Mouse (Mus musculus) heart, postnatal 0 days (tissue): ENCODE results near the gene Slc22a12. TPM values are rescaled to one million over a fixed set of nuclear protein-coding genes. Genes with fewer than 3 reads are reported as not detected.

Experiments
- ATAC-seq: fragments of 200-750 bp; cut with Nextera tagmentation; 2 replicates; pipeline ENCODE4 v1.8.0; 2017; ENCODE audit warnings: low read depth, moderate number of reproducible peaks, moderate library complexity; ENCODE audit not compliant: insufficient read depth
- DNase-seq: peaks from one replicate; pipeline ENCODE4 v3.0.0-alpha.2; 2016; ENCODE audit warnings: low spot score
- H3K27ac ChIP-seq: fragments of 300-500 bp; sonication (generic); 2 replicates; pipeline ENCODE4 v1.5.1; 2014; ENCODE audit warnings: low read depth, mild to moderate bottlenecking
- H3K27me3 ChIP-seq: fragments of 300-500 bp; sonication (generic); 2 replicates; pipeline ENCODE4 v1.6.1; 2014; ENCODE audit warnings: low read length, mixed read lengths; ENCODE audit not compliant: control insufficient read depth, insufficient read depth
- H3K36me3 ChIP-seq: fragments of 300-500 bp; sonication (generic); replicated peaks from 2 replicates; pipeline ENCODE4 v1.6.1; 2014; ENCODE audit warnings: low read length, mixed read lengths; ENCODE audit not compliant: control insufficient read depth, insufficient read depth
- H3K4me1 ChIP-seq: fragments of 300-500 bp; sonication (generic); 2 replicates; pipeline ENCODE4 v1.6.1; 2014; ENCODE audit warnings: antibody characterized with exemption; ENCODE audit not compliant: control insufficient read depth, insufficient read depth
- H3K4me2 ChIP-seq: fragments of 300-500 bp; sonication (generic); 2 replicates; pipeline ENCODE4 v1.6.1; 2014; ENCODE audit warnings: low read depth, mild to moderate bottlenecking, low read length, moderate library complexity
- H3K4me3 ChIP-seq: fragments of 300-500 bp; sonication (generic); 2 replicates; pipeline ENCODE4 v1.5.1; 2014; ENCODE audit warnings: low read depth, low read length
- H3K9ac ChIP-seq: fragments of 300-500 bp; sonication (generic); replicated peaks from 2 replicates; pipeline ENCODE4 v1.6.1; 2014; ENCODE audit warnings: low read depth, low read length, mixed read lengths
- H3K9me3 ChIP-seq: fragments of 300-500 bp; sonication (generic); replicated peaks from 2 replicates; pipeline ENCODE4 v1.6.1; 2016; ENCODE audit warnings: low read length; ENCODE audit not compliant: control insufficient read depth
- CTCF ChIP-seq: IDR thresholded peaks from 2 replicates; pipeline ENCODE4 v1.5.1; 2016; ENCODE audit warnings: antibody characterized with exemption, control low read depth, low read depth
- EP300 ChIP-seq: IDR thresholded peaks from 2 replicates; pipeline ENCODE4 v1.6.1; 2016; ENCODE audit warnings: antibody characterized with exemption, low read depth
- WGBS: fragments of 180-500 bp; shearing (Covaris S2); extraction: QIAGEN DNeasy Blood & Tissue Kit; methylation state at CpG from one replicate; pipeline ENCODE4 v1.1.7; 2014; 5-methylcytosine and 5-hydroxymethylcytosine counted together
- polyA plus RNA-seq: library from polyadenylated mRNA; unstranded; fragments of >200 nt; fragmentation: Nextera tagmentation; extraction: Ambion mirVana; gene quantifications from 2 replicates; pipeline ENCODE4 v1.2.1, GENCODE M21; 2015
- total RNA-seq: library from RNA; depleted of rRNA; stranded (reverse); fragments of >200 nt; gene quantifications from 2 replicates; pipeline ENCODE4 v1.2.3, GENCODE M21; 2014; ENCODE audit warnings: low replicate concordance

Slc22a12 gene
- total and polyA plus RNA-seq, 2 experiments from 2014 or later = not detected

DNA sequence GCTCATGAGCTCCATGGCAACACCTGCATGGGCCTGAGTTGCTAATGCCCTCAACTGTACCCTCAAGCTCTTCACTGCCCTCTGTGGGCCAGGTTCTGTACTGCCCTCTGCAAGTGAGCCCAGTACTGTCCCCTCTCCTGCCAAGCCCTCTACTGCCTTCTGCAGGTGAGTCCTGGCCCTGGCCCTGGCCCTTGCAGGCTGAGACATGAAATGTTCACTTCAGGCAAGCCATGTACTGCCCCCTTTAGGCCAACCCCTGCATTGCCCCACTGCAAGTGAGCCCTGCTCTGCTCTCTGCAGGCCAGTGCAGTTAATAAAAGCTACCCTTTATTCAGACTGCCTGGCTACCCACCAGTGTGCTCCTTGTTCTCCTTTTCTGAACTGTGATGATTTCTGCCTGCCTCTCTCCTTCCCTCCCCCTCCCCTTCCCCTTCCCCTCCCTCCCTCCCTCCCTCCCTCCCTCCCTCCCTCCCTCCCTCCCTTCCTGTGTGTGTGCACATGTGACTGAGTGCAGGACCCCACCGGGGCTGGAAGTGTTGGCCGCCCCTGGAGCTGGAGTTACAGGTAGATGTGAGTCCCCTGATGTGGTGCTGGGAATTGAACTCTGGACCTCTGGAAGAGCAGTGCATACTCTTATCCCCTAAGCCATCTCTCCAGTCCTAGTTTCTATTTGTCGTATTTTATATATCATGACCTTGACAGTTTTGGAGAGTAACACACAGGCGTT lies 9.6 kb upstream of the Slc22a12 start:
- Histone ChIP-seq H3K27me3 (no peaks in the 10 kb centered on the region; the same call in 1 of the 2 replicates), H3K9me3 (no peaks in the 10 kb centered on the region), H3K36me3 (no peaks in the 10 kb centered on the region), H3K27ac (no peak overlapping the region), H3K4me3 (no peak overlapping the region), H3K9ac (no peak overlapping the region), H3K4me1 (no peaks in the 10 kb centered on the region; the same call in 1 of the 2 replicates), H3K4me2 (no peak overlapping the region)
- TF ChIP-seq EP300 (no peak), CTCF (peak; percentile 35)
- DNase-seq = no peak
- ATAC-seq = no peak
- WGBS = 78% methylated on average over 4 of the region's 4 CpGs

DNA sequence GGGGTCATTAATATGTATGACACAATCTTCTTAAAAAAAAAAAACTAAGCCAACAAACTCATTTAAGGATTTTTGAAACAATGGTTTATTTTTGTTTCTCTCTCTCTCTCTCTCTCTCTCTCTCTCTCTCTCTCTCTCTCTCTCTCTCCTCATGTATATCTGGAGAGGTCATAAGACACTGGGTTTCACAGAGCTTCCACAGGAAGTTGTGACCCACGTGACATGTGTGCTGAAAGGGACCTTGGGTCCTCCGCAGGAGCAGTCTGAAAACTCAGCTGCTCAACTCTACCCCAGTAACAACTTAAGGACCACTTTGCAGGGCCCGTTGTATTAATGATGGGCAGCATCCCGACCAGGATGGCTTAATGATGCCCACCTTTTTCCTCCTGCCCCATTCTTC lies 8.4 kb upstream of the Slc22a12 start:
- Histone ChIP-seq H3K4me1 (no peaks in the 10 kb centered on the region; the same call in 1 of the 2 replicates), H3K9ac (no peak overlapping the region), H3K27me3 (no peaks in the 10 kb centered on the region; the same call in 1 of the 2 replicates), H3K4me2 (no peak overlapping the region), H3K4me3 (no peak overlapping the region), H3K9me3 (no peaks in the 10 kb centered on the region), H3K36me3 (no peaks in the 10 kb centered on the region), H3K27ac (no peak overlapping the region)
- no peak for DNase-seq
- TF ChIP-seq EP300 (no peak), CTCF (no peak)
- 54% methylated on average over 4 of the region's 4 CpGs for WGBS
- no peak for ATAC-seq

DNA sequence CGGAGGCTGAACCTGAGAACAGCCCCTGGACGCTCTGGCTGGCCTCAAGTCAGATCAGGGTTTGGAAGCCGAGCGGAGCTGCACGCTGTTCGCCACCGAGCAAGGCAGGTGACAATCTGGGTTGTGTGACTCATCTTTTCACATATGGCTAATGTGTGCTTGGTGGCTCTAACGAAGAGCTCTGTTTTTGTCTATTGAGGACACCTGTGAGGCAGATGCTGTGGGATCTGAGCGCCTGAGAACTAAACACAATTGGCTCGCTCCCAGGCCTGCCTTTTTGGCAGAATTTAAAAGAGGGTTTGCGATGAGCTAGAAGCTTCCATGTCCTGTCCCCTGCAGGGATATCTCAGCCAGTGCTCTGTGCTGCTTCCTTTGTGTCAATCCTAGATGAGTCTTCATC lies 6.7 kb upstream of the Slc22a12 start:
- H3K4me3 ChIP-seq = no peak overlapping the region
- DNase-seq = no peak
- no peaks in the 10 kb centered on the region for H3K36me3 ChIP-seq
- H3K9me3 ChIP-seq = no peaks in the 10 kb centered on the region
- ATAC-seq = no peak
- H3K9ac ChIP-seq = no peak overlapping the region
- WGBS = 80% methylated on average over 11 of the region's 11 CpGs
- H3K27me3 ChIP-seq = no peaks in the 10 kb centered on the region; the same call in 1 of the 2 replicates
- TF ChIP-seq CTCF (no peak), EP300 (no peak)
- H3K4me1 ChIP-seq = no peaks in the 10 kb centered on the region; the same call in 1 of the 2 replicates
- H3K4me2 ChIP-seq = no peak overlapping the region
- H3K27ac ChIP-seq = no peak overlapping the region

DNA sequence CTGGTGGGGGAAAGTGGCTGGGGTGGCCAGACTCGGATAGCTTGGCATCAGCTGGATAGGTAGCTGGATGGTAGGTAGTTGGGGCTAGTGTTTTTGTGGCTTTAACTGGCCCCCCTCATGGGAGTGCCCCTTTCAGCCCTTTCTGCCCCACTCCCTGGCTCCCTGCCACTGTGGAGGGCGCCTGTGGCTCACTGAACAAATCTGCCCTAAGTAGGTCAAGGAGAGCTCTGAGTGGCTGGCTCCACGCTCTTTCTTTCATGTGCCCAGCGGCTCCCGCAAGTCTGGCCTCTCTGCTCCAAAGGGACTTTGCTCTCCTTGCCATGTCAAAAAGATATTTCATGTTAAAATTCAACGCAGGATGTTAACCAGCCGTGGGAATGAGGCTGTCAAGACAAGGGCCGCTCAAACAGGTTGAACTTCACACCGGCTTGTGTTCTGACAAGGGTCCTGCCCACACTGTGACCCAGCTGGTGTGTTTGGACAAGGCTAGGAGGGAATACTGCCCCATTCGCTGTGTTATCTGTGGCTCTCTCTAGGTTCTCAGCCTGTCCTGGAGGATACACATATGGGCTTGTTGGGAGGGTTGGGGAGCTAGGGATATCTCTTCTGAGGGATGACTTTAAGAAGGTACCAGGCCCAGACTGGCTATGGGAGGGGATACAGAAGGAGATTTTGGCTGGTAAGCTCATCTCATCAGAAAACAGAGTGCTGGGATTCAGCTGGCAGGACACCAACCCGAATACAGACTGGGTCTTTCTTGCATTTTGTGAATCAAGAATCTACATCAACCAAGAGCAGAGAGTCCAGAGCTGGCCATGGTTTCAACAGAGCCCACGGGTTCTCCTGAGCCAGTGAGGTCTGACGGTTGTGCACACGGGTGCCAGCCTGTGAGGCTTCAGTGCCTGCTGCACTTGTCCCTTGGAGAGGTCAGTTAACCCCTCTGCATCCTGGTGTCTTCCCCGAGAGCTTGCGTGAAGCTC lies 5.9 kb upstream of the Slc22a12 start:
- H3K4me2 ChIP-seq = no peak overlapping the region
- ATAC-seq (no peak), DNase-seq (no peak)
- no peak overlapping the region for H3K4me3 ChIP-seq
- no peaks in the 10 kb centered on the region for H3K9me3 ChIP-seq
- no peak overlapping the region for H3K27ac ChIP-seq
- 55% methylated on average over 16 of the region's 16 CpGs for WGBS
- no peak overlapping the region for H3K9ac ChIP-seq
- TF ChIP-seq CTCF (no peak), EP300 (no peak)
- H3K4me1 ChIP-seq = no peaks in the 10 kb centered on the region; the same call in 1 of the 2 replicates
- H3K27me3 ChIP-seq = no peaks in the 10 kb centered on the region; the same call in 1 of the 2 replicates
- no peaks in the 10 kb centered on the region for H3K36me3 ChIP-seq

DNA sequence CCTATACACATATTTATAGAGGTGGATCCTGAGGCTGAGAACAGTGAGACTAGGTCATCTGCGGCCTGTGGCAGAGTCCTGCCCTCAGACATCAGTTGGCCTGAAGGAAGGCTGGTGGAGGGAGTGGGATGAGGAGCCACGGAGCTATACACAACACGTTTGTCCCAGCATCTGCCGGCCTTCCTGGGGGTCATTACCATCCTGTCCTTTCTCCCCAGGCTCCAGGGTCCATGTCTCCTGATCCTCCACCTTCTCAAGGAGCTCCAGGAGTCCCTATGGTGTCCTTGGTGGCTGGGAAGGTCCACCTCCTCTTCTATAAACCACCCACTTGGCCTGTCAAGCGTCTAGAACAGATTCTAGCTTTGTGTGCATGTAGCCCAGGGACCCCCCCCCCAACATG lies 5.0 kb upstream of the Slc22a12 start:
- Histone ChIP-seq H3K36me3 (no peaks in the 10 kb centered on the region), H3K27ac (no peak overlapping the region), H3K9ac (no peak overlapping the region), H3K9me3 (no peaks in the 10 kb centered on the region), H3K4me2 (no peak overlapping the region), H3K27me3 (no peaks in the 10 kb centered on the region; the same call in 1 of the 2 replicates), H3K4me1 (no peaks in the 10 kb centered on the region), H3K4me3 (no peak overlapping the region)
- TF ChIP-seq CTCF (no peak), EP300 (no peak)
- 64% methylated on average over 5 of the region's 5 CpGs for WGBS
- ATAC-seq (no peak), DNase-seq (no peak)
